Mouse (Mus musculus) thymus, adult 18-20 months (tissue): ENCODE measurements around the gene Ptprn2.

Experiments used
- DNase-seq, 2 experiments: peaks; one replicate each; pipeline ENCODE4 v3.0.0; 2022; ENCODE audit warnings: mixed read lengths in 2 of 2

Ptprn2 gene

GRCm38 (mm10) chr12:116803331-116803730 is 317.8 kb downstream of the Ptprn2 start:
- no peak for DNase-seq

GRCm38 (mm10) chr12:116804712-116805111 is 319.2 kb downstream of the Ptprn2 start:
- DNase-seq = no peak

GRCm38 (mm10) chr12:116805129-116805809 is 319.7 kb downstream of the Ptprn2 start:
- no peak for DNase-seq

- DNase-seq = no peak
Observed at GRCm38 (mm10) chr12:116806089-116806488, 320.6 kb downstream of the Ptprn2 start.

GRCm38 (mm10) chr12:116813012-116813411 is 327.5 kb downstream of the Ptprn2 start:
- no peak for DNase-seq

- DNase-seq = no peak
Observed at GRCm38 (mm10) chr12:116819836-116820235, 334.3 kb downstream of the Ptprn2 start.

- no peak for DNase-seq
Observed at GRCm38 (mm10) chr12:116823341-116823740, 337.8 kb downstream of the Ptprn2 start.

GRCm38 (mm10) chr12:116827748-116828147 is 342.2 kb downstream of the Ptprn2 start:
- no peak for DNase-seq

- DNase-seq = no peak
Observed at GRCm38 (mm10) chr12:116838611-116839192, 353.2 kb downstream of the Ptprn2 start.

GRCm38 (mm10) chr12:116842723-116843272 is 357.3 kb downstream of the Ptprn2 start:
- no peak for DNase-seq

GRCm38 (mm10) chr12:116846220-116846619 is 360.7 kb downstream of the Ptprn2 start:
- no peak for DNase-seq

GRCm38 (mm10) chr12:116847021-116847420 is 361.5 kb downstream of the Ptprn2 start:
- DNase-seq = no peak

- DNase-seq = no peak
Observed at GRCm38 (mm10) chr12:116856307-116856706, 370.8 kb downstream of the Ptprn2 start.

GRCm38 (mm10) chr12:116861360-116862017 is 376.0 kb downstream of the Ptprn2 start:
- no peak for DNase-seq

- no peak for DNase-seq
Observed at GRCm38 (mm10) chr12:116863291-116863899, 377.9 kb downstream of the Ptprn2 start.

GRCm38 (mm10) chr12:116873866-116874585 is 388.5 kb downstream of the Ptprn2 start:
- no peak for DNase-seq

- no peak for DNase-seq
Observed at GRCm38 (mm10) chr12:116887496-116888281, 402.2 kb downstream of the Ptprn2 start.

- DNase-seq = no peak
Observed at GRCm38 (mm10) chr12:116888856-116889255, 403.3 kb downstream of the Ptprn2 start.

GRCm38 (mm10) chr12:116892584-116892983 is 407.1 kb downstream of the Ptprn2 start:
- DNase-seq = no peak

- DNase-seq = no peak
Observed at GRCm38 (mm10) chr12:116896651-116897050, 411.1 kb downstream of the Ptprn2 start.

- DNase-seq = no peak
Observed at GRCm38 (mm10) chr12:116901773-116902172, 416.3 kb downstream of the Ptprn2 start.

- DNase-seq = no peak
Observed at GRCm38 (mm10) chr12:116907424-116907823, 421.9 kb downstream of the Ptprn2 start.
